Mouse (Mus musculus): ENCODE measurements around the gene Lrch1. TPM values are rescaled to one million over a fixed set of nuclear protein-coding genes. Genes with fewer than 3 reads are reported as not detected.

Gene Lrch1
- total RNA-seq, 2 experiments from 2014 or later, result 14.4 to 15.0 TPM

DNA sequence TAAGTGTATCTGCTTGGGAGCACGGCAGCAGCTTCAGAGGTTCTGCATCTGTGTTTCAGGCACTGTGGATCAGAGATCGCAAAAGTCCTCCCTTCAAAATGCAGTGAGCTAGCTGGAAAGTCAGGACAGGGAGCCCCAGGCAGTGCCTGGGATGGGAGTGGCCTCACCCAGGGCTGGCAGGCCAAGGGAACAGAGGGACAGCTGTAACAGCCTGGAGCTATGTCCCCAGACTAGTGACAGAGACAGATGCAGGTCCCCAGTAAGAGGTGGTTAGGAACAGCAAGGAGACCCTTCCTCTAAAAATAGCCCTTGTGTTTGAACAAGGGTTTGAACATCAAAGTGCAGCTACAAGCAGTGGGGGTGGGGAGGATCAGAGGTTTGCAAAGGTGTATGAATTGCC is 23.6 kb downstream of the Lrch1 start:
- no peak for DNase-seq (ENCODE audit: low spot score in 2 of 2)

DNA sequence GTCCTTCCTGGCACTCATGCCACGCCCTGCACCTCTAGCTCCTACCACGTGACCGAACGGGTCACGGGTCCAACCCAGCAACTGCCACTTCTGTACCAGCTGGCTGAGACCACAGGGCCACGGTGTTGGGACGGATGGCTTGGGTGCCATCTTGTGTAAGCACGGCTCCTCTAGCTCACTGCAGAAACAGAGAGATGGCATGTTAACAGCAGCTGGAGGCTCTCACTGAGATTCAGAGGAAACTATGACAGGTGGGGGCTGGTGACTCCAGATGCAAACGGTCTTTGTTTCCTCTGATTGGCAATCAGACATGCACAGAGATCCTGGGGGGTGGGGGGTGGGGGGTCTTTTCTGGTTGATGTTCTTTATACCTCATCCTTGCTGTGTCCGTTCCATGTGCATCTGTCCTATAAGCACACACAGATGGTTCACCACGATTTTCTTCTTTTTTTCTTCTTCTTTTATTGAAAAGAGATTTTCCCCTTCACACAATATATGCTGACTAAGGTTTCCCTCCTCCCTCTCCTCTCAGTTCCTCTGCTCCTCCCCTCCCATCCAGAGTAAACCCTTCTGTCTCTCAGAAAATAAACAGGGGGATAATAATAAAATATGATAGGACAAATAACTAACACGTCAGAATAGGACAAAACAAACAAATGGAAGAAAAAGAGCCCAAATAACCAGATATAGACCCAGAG is 25.5 kb downstream of the Lrch1 start:
- no peak for DNase-seq (ENCODE audit: low spot score in 2 of 2)

DNA sequence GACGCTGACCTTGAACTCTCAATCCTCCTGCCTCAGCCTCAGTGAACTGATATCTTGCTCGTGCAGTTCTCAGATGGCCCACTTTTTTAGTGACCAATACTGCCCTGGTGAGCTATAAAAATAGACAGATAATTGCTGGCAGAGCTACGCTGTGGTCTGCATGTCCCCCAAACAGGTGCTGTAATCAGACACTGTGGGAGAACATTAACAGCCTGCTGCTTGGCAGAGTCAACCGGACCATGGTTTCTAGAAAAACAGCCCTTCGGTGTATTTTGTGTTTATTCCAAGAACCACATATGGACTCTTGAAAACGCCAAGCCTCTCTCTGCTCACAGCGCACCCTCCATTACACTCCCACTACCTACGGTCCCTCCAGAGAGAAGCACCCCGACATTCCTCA is 26.2 kb downstream of the Lrch1 start:
- DNase-seq (ENCODE audit: low spot score in 2 of 2), result no peak

DNA sequence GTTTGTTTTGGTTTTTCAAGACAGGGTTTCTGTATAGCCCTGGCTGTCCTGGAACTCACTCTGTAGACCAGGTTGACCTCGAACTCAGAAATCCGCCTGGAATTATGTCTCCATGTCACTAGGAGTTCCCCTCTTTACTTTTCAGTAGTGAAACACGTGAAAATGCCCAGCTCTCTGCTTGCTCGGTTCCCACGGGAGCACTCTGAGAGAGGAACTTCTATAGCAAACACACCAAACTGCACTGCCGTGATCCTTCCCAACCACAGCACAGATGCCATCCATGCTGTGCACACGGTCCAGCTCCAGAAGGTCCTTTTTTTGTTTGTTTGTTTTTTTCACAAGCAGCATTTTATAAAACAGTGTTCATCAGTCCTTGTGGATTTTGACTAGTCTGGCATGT is 28.5 kb downstream of the Lrch1 start:
- DNase-seq (ENCODE audit: low spot score in 2 of 2), result no peak

DNA sequence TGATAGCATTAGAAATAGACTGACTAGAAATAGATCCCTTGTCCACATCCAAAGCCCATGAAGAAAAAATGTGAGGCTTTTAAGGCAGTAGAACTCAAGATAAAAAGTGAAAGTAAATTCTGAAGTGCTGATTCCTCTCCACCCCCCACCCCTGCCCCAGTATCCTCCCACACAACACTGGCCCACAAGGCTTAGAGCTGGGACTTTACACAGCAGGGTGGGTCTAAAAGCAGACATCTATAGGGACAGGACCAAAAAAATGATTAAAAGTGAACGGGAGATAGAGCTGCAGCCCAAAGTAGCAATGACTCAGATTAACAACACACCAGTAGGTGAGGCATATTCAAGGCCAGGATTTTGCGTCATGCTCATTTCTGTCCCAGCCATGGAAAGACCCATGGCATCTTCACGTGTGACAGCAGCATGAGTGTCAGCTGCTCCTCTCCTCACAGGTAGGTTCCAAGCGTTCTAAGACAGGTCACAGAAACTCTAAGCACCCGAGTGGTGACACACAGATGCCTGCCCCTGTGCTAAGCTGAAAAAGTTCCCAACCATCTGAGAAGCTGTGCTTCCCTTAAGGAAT is 29.1 kb downstream of the Lrch1 start:
- DNase-seq (ENCODE audit: low spot score in 2 of 2), result no peak

DNA sequence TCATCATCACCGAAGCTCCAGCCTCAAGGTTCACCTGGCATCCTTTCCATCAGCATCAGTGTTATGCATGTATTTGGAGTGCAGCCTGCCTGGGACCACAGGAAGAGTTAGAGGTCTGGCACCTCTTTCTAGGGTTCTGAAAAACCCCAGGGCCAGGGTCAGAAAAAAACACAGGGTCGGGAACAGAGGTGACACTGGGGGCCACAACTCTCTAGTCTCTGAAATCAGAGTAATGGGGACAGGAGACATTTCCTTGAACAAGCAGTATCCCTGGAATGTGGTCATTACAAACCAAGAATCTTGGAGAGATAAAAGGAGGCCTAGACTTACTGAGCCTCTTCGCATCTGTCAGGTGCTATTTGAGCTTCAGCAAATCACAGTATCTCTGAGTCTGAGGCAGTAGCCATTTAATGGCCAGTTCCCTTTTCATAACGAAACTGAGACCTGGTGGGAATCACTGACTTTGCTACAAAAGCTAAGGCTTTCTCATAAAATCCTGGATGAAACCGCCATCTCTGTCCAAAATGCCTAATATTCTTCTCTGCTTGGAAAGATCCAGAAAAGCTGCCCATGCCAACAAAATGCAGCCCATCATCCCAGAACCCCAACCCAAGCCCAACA is 30.1 kb downstream of the Lrch1 start:
- no peak for DNase-seq (ENCODE audit: low spot score in 2 of 2)

DNA sequence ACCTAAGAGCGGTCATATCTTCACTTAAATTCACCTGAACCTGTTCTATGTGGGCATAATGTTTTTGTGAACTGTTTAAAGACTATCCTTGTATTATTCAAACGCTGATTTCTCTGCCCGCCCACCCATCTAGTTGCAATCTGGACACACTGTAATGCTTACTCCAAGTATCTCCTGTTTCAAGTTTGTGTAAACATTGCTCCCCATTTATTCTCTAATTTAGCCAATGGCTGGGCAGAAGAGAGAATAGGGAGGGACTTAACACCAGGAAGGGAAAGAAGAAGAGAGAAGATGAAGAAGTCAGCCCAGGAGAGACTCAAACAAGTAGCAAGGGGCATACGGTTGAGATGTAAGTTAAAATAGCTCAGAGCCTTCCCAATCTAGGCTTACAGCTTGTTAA is 31.0 kb downstream of the Lrch1 start:
- no peak for DNase-seq (ENCODE audit: low spot score in 2 of 2)

DNA sequence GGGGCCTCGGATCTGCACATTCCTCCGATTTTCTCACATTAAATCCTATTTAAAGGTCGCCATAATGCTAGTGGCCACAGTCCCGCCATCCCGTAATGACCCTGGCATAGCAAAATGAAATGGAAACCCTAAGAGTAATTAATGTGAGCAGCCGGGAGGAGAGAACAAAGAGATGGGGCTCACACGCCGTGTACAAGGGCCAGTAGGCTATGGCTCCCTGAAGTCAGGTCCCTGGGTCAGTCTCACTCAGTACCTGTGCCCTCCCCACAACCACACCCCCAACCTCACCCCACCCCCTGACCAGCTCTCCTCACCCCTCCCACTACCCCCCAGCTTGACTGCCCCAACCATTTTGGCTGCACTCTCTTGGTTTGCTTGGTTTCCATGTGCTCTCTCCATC is 31.6 kb downstream of the Lrch1 start:
- no peak for DNase-seq (ENCODE audit: low spot score in 2 of 2)

DNA sequence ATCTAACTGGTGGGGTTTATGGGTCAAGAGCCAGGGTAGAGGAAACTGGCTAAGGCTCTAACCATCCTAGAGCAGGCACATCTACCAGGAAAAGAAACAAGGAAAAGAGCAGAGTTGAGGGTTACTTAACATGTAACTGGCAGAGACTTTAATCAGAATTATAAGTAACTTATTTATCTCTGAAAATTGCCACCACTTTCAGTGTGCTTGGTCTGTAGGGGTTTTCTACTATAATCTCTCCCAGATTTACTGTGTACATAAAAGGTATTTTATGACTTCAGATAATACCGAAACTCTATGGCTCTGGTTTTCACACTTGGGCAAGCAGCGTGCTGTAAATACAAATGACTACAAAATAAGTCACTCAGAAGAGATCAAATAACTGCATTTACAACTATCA is 32.0 kb downstream of the Lrch1 start:
- DNase-seq (ENCODE audit: low spot score in 2 of 2), result no peak

DNA sequence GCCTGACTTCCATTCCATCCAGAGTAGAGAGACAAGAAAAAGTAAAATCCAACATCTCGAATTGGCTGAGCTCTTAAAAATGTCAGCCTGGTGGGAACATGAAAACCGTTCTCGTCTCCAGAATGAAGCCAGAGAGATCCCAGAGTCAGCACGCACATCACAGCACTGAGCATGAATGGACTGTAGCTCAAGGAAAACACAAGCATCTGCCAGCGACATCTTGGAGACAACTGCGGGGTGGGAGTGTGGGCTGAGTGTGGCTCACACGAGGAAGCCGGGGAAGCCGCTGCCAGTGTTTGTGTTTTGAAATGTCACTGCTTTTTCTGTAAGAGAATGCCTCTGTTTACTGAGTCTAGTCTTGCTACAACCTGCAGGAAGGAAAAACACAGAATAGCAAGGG is 32.7 kb downstream of the Lrch1 start:
- peak; percentile 70 to 81 for DNase-seq (ENCODE audit: low spot score in 2 of 2)

DNA sequence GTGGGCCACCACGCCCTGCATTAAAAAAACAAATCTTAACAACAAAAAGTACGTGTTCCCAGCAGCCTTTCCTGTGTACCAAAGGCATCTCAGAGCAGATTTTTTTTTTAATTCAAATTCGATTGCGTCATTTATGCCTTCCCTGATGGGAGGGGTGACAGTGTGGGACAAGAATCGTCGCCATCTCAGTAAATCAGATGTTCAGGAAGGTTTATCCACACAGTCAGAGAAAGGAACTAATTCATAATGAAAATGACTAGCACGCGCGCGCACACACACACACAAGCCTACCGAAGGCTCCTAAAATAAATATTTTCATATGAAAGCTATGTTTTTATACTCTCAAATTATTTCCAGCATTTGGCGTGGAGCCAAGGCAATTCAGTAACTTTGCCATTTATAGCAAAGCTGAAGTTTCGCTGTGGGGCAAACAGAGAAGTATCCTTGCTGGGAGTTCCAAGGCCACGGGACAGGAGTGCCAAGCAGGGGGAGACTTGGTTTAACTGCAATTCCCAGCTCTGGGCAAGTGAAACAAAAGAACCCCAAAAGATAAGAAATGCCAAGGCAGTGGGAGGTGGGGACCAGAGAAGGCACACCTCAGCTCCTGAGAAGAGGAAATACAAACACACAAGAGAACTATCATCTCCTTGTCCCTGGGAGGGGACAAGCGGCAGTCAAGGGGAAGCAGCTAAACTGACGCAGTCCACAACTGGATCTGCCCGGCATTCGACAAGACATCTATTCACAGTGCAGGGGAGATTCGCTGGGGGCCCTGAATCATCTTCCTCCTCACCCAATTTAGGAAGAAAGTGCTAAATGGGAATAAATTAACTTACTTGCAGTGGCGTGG is 34.1 kb downstream of the Lrch1 start:
- no peak for DNase-seq (ENCODE audit: low spot score in 2 of 2)

DNA sequence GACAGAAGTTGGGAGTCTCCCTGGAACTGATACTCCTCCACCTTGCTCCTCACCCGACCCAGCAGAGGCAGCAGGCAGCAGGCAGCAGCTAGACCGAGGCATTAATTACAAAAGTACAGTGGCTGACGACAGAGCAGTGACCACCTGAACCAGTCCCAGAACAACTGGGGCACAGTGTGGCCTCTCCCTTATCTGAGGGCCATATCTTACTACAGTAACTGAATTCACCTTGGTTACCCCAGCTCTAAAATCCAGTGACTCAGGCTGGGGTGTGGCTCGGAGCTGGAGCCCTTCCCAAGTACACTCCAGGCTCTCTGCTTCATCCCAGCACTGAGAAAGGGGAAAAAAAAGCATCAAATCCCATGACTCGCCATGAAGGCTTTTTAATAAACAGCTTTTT is 37.3 kb downstream of the Lrch1 start:
- DNase-seq (ENCODE audit: low spot score in 2 of 2), result no peak

DNA sequence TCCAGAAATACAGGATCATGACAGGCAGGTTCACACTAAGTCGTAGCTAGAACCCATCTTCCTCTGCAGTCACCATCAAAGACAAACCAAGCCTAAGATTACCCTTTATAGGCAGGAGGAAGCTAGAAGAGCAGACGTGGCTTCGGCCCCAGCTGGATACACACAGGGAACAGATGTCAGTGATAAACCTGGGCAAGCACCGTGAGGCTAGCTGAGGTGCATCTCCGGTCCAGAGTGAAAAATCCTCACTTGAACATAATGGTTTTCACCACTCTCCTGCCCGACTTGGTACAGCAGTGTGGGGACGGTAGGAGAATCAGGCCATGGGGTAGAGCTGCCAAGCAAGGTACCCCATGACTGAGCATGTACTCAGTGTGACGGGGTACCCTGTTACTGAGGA is 38.7 kb downstream of the Lrch1 start:
- no peak for DNase-seq (ENCODE audit: low spot score in 2 of 2)

DNA sequence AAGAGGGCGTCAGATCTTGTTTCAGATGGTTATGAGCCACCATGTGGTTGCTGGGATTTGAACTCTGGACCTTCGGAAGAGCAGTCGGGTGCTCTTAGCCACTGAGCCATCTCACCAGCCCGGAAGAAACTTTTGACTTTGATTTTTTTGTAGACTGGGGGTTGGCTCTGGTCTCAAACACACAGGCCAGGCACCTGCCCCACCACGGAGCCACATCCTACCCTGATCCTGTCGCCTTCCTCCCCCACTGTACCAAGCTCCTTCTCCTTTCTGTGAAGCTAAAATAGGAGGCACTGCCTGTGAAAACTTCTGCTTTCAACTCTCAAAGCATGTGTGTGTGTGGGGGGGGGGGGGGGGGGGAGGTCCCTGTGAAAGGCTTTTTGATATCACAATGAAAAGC is 39.4 kb downstream of the Lrch1 start:
- no peak for DNase-seq (ENCODE audit: low spot score in 2 of 2)

DNA sequence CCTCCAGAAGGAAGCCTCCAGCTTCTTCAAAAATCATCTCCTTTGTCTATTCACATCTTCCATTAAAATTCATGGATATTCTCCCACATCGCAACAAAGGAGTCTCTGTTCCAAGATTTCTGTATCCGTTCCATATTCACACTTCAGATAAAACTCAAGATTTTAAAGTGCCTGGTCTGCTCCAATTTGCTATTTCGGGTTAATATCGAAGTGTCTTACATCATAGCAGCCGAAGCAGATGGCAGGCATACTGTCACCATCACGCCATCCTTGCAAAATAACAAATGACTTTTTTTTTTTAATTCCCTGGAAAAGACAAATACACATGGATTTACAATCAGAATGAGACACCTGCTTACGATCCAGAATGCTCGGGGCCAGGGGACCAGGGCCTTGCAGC is 40.0 kb downstream of the Lrch1 start:
- DNase-seq (ENCODE audit: low spot score in 2 of 2), result no peak

DNA sequence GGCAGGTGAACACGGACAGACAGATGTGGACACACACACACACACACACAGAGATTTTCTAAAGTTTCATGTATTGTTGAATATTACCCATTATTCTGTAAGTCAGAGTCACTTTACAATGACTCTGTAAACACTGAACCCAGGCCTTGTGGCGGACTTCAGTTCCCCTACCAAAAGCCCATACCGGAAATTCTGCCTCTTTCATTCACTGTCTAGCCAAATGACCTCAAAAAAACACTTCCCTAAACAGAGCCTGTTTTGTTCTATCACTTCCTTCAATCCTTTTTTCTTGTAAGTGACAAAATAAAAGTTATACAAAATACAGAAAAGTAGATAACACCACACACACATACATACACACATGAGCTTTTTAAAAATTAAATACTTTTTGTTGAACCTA is 41.7 kb downstream of the Lrch1 start:
- no peak for DNase-seq (ENCODE audit: low spot score in 2 of 2)

DNA sequence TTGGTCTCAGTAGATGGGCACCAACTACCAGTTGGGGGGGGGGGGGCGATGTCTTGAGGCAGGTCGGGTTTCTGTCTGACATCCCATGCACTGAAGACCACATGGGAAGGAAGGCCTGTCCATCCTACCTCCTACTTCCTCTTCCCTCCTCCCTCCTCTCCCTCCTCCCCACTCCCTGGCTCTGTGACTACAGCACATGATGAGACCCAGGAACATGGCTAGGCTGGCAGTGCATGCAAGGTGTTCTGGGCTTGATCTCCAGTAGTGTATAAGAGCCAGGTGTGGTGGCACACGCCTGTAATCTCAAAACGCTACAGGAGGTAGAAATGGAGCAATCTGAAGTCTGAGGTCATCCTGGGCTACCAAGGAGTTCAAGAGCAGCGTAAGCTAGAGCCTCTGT is 43.2 kb downstream of the Lrch1 start:
- no peak for DNase-seq (ENCODE audit: low spot score in 2 of 2)

DNA sequence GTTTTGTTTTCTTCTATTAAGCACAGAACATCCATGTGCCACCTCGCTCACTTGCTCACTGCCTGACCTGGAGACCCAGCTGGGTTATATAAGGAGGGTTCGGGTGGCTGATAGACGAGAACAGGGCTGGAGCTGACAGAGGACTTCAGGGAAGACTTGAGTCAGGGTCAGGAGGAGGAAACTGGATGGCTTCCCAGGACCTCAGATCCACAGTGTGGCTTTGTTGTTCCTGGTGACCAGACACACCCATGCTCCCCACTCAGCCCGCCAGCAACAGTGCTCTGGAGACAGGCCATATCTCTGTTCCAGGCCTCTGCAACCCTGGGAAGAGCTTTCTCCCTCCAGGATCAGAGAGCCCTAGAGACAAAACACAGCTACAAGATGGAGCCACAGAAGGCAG is 44.6 kb downstream of the Lrch1 start:
- no peak for DNase-seq (ENCODE audit: low spot score in 2 of 2)

DNA sequence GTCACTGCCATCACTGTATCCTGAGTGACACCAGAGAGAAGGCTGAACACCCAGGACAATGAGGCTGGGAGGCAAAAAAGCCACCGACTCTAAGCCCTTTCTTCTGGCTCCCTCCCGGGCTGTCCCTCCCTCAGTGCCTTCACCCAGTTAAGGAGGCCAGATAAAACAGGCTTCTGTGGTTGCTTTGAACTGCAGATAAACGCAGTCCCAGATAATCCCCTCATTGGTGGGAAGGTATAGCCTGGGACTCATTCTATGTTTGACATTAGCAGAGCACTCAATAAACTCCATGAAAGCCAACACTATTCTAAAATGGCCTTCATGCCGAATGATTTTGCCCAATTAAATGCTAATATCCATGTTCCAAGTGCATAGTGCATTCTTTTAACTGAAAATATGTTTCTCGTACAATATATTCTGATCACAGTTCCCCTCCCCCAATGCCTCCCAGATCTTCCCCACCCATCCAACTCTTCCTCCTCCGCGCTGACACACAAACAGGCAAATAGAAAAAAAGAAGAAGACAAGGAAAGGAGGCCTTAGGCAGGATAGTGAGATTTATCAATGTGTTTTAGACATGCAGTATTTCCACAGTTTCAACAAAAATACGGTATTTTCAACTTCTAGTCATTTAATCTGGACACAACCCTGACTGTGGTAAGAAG is 46.8 kb downstream of the Lrch1 start:
- no peak for DNase-seq (ENCODE audit: low spot score in 2 of 2)

DNA sequence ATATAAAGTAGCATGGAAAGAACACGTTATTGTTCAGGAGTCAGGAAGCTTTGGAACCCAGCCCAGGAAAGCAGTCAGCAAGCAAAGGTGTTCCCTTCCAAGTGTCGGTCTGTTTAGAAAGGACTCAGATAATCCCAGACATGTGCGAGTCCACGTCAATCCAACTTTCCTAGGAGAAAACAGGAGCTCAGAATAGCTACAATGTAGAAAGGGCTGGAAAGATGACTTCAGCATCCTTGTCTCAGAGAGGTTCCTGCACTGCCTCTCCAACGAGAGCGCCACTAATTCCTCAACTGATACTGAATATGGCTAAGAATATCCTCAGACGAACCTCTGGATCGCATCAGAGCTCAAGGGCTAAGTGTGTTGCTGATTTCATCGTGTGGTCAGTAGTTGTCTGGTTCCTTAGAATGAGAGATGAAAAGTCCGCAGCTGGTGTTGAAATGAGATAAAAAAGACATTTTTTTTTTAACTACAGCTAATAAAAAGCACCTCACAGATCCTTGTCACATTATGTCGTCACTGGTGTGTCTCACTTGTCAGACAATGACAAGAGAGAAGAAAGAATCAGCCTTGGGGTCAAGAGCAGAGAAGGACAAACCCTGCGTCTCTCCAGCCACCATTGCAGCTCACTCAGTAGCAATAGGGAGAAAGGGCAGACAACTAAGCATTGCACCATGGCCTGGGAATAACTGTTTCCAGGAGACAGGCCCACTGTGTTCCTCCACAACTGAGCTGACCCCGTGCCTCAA is 47.5 kb downstream of the Lrch1 start:
- DNase-seq (ENCODE audit: low spot score in 2 of 2), result no peak

DNA sequence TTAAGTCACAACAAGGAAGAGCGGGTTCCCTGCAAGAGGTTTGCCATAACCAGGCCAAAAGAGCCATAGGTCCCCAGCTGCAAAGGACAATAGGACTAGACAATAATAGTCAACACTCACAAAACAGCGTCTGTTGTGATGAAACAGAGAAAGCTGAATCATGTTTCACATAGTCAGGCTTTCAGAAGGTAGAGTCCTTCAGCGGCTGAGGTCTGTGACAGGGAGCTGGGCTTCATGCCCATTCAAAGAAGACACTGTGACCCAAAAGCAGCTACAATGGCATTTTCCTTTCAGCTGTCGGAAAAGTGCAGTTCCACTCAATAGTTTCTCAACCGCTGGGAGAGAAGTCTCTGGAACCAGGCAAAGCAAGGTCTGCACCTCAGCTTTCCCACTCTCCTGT is 48.7 kb downstream of the Lrch1 start:
- DNase-seq (ENCODE audit: low spot score in 2 of 2), result no peak

All from left cerebral cortex, adult 18-20 months (tissue).